Mouse (Mus musculus) ES-Bruce4 (cell line): ENCODE data around the gene Ccdc92. TPM values are rescaled to one million over a fixed set of nuclear protein-coding genes. Genes with fewer than 3 reads are reported as not detected.

Source experiments
- H3K27ac ChIP-seq: 2 replicates; pipeline ENCODE4 v1.5.1; 2012; ENCODE audit warnings: low read length, inconsistent platforms; ENCODE audit not compliant: insufficient read depth
- H3K27me3 ChIP-seq: 2 replicates; pipeline ENCODE4 v1.6.1; 2012; ENCODE audit warnings: mild to moderate bottlenecking, low read length, inconsistent platforms; ENCODE audit not compliant: control insufficient read depth, poor library complexity, insufficient read depth, severe bottlenecking
- H3K36me3 ChIP-seq: 2 replicates; pipeline ENCODE4 v1.6.1; 2012; ENCODE audit warnings: inconsistent platforms, mild to moderate bottlenecking, low read length, moderate library complexity; ENCODE audit not compliant: control insufficient read depth, poor library complexity, insufficient read depth, severe bottlenecking
- H3K4me1 ChIP-seq: one replicate; pipeline ENCODE4 v1.8.1; 2011; ENCODE audit warnings: low read length; ENCODE audit not compliant: control insufficient read depth, insufficient read depth
- H3K4me3 ChIP-seq: 2 replicates; pipeline ENCODE4 v1.5.1; 2011; ENCODE audit warnings: low read depth, mild to moderate bottlenecking, low read length
- H3K9ac ChIP-seq: 2 replicates; pipeline ENCODE4 v1.6.1; 2012; ENCODE audit warnings: low read depth, mild to moderate bottlenecking, inconsistent platforms; ENCODE audit not compliant: poor library complexity, severe bottlenecking
- H3K9me3 ChIP-seq: replicated peaks from 2 replicates; pipeline ENCODE4 v1.6.1; 2012; ENCODE audit warnings: mild to moderate bottlenecking, low read length, inconsistent platforms; ENCODE audit not compliant: control insufficient read depth, poor library complexity, insufficient read depth, severe bottlenecking
- CTCF ChIP-seq: IDR thresholded peaks from one replicate; pipeline ENCODE4 v1.8.1; 2011; ENCODE audit warnings: low read depth, low read length
- EP300 ChIP-seq: IDR thresholded peaks from 2 replicates; pipeline ENCODE4 v1.6.1; 2011; ENCODE audit warnings: low read depth, low read length; ENCODE audit not compliant: insufficient read depth
- POLR2A ChIP-seq: IDR thresholded peaks from one replicate; pipeline ENCODE4 v1.8.1; 2011; ENCODE audit warnings: low read length; ENCODE audit not compliant: insufficient read depth
- polyA plus RNA-seq: library from polyadenylated mRNA; stranded (reverse); fragments of >200 nt; gene quantifications from 2 replicates; pipeline ENCODE4 v1.2.4, GENCODE M21; 2011; ENCODE audit warnings: low read depth; ENCODE audit not compliant: missing spikeins, insufficient read depth, insufficient read length

Ccdc92 gene
- polyA plus RNA-seq, 1 experiment: 8.3 TPM

GRCm38 (mm10) chr5:124836621-124837020, 25.6 kb downstream of the Ccdc92 start:
- TF ChIP-seq CTCF (no peak), POLR2A (no peak)
- no peak overlapping the region for H3K9ac ChIP-seq
- no peak overlapping the region for H3K4me3 ChIP-seq

GRCm38 (mm10) chr5:124836075-124836474, 26.1 kb downstream of the Ccdc92 start:
- Histone ChIP-seq H3K27ac (no peak overlapping the region), H3K9me3 (no peaks in the 10 kb centered on the region), H3K36me3 (no peaks in the 10 kb centered on the region), H3K9ac (no peak overlapping the region), H3K4me3 (no peak overlapping the region), H3K27me3 (no peaks in the 10 kb centered on the region), H3K4me1 (no peaks in the 10 kb centered on the region)
- TF ChIP-seq EP300 (no peak), POLR2A (no peak), CTCF (no peak)

More at GRCm38 (mm10) chr5:124836621-124837020, 25.6 kb downstream of the Ccdc92 start:
- Histone ChIP-seq H3K27me3 (no peaks in the 10 kb centered on the region), H3K27ac (no peak overlapping the region), H3K4me1 (no peaks in the 10 kb centered on the region), H3K9me3 (no peaks in the 10 kb centered on the region), H3K36me3 (no peaks in the 10 kb centered on the region)

- no peaks in the 10 kb centered on the region for H3K4me1 ChIP-seq
- H3K36me3 ChIP-seq: no peaks in the 10 kb centered on the region
- H3K4me3 ChIP-seq: no peak overlapping the region
- H3K27ac ChIP-seq: no peak overlapping the region
- no peak for TF ChIP-seq EP300
- no peaks in the 10 kb centered on the region for H3K9me3 ChIP-seq
- no peaks in the 10 kb centered on the region for H3K27me3 ChIP-seq
- H3K9ac ChIP-seq: no peak overlapping the region
Observed at GRCm38 (mm10) chr5:124835218-124835617, 27.0 kb downstream of the Ccdc92 start.

DNA sequence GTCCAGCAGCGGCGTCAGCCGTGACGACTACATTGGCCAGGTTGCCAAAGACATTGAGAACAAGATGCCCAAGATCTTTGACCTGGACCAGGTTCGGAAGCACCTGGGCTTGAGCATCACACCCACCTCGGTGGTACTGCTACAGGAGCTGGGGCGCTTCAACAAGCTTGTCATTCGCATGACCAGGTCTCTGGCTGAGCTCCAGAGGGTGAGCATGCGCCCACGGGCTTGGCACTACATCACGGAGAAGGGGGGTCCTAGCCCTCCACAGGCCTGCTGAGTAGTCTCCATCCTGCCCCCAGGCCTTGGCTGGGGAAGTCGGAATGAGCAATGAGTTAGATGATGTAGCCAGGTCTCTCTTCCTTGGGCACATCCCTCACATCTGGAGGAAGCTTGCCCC, 31.9 kb downstream of the Ccdc92 start:
- Histone ChIP-seq H3K4me3 (no peak overlapping the region), H3K4me1 (no peaks in the 10 kb centered on the region)

DNA sequence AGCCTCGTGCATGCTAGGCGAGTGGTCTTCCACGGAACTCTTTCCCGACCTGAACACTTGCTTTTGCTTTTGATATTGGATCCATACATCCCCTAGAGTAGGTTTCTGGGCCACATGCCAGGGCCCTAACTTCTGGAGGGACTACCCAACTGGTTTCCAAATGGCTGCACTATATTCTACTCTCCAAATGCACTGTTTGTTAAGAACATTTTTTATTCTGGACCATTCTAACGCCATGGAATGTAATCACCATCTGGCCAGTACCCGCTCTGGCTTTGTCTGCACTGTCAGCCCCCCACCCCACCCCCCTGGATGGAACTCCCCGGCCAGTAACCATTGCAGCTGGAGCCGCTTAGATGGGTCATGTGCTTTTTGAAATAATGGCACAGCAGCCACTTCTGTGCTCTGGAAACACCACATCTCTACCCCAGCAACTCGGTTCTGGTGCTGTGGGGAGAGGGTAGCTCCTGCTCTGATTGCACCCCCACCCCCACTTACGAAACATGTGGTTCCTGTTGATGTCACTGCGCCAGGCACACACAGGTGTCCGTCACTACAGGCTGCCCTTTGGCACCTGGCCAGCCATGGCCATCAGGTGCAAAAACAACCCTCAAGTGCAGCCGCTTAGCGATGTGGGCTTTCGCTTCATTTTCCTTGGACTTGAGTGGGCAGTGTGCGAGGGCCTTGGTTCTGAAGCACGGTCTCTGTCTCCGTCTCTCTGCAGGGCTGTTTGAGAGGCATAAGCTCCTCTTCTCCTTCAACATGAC, 39.9 kb downstream of the Ccdc92 start:
- Histone ChIP-seq H3K9ac (no peak overlapping the region), H3K27ac (no peak overlapping the region), H3K9me3 (no peaks in the 10 kb centered on the region), H3K27me3 (no peaks in the 10 kb centered on the region), H3K36me3 (no peaks in the 10 kb centered on the region), H3K4me3 (no peak overlapping the region), H3K4me1 (no peaks in the 10 kb centered on the region)
- TF ChIP-seq EP300 (no peak), POLR2A (no peak), CTCF (no peak)

More for the DNA sequence above, 31.9 kb downstream of the Ccdc92 start:
- TF ChIP-seq CTCF (no peak), POLR2A (no peak), EP300 (no peak)
- H3K9ac ChIP-seq: no peak overlapping the region
- H3K36me3 ChIP-seq: no peaks in the 10 kb centered on the region
- no peak overlapping the region for H3K27ac ChIP-seq
- H3K27me3 ChIP-seq: no peaks in the 10 kb centered on the region
- H3K9me3 ChIP-seq: no peaks in the 10 kb centered on the region

DNA sequence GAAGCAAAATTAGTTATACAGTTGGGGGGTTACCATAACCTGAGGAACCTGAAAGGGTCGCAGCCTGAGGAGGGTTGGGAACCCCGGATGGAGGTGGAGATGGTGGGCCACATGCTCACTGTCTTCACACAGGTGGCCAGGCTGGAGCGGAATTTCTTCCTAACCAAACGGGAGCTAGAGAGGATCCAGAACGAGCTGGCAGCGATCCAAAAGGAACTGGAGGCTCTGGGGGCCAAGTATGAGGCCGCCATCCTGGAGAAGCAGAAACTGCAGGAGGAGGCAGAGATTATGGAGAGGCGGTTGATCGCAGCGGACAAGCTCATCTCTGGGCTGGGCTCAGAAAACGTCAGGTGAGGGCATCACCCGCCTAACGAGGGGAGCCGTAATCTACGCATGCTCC, 45.2 kb downstream of the Ccdc92 start:
- Histone ChIP-seq H3K9me3 (no peaks in the 10 kb centered on the region), H3K27ac (no peak overlapping the region), H3K36me3 (no peaks in the 10 kb centered on the region), H3K27me3 (no peaks in the 10 kb centered on the region), H3K9ac (no peak overlapping the region), H3K4me3 (0 out of 2 replicates have a peak overlapping the region, but pooled peaks have one; percentile 4), H3K4me1 (no peaks in the 10 kb centered on the region)
- TF ChIP-seq EP300 (no peak), POLR2A (no peak), CTCF (no peak)
